Mouse (Mus musculus) liver, postnatal 0 days (tissue): ENCODE results near the gene Rin3.

ENCODE experiments used
- CTCF ChIP-seq: sonication (generic); IDR thresholded peaks from 2 replicates; pipeline ENCODE4 v1.5.1; 2016; ENCODE audit warnings: antibody characterized with exemption, low read depth
- EP300 ChIP-seq: IDR thresholded peaks from 2 replicates; pipeline ENCODE4 v1.6.1; 2016; ENCODE audit warnings: antibody characterized with exemption, low read depth, mild to moderate bottlenecking

GRCm38 (mm10) chr12:102391982-102392381 lies 109.1 kb downstream of the Rin3 start:
- peak; percentile 73 for TF ChIP-seq CTCF
- TF ChIP-seq EP300: no peak
